Mouse (Mus musculus): ENCODE data around the gene Cope. TPM values are rescaled to one million over a fixed set of nuclear protein-coding genes. Genes with fewer than 3 reads are reported as not detected.
A peak's percentile ranks its signal among the peaks of the same experiment; 100 is the strongest.

The Cope gene
- polyA plus RNA-seq, 1 experiment from 2014 or later, result 297 TPM

DNA sequence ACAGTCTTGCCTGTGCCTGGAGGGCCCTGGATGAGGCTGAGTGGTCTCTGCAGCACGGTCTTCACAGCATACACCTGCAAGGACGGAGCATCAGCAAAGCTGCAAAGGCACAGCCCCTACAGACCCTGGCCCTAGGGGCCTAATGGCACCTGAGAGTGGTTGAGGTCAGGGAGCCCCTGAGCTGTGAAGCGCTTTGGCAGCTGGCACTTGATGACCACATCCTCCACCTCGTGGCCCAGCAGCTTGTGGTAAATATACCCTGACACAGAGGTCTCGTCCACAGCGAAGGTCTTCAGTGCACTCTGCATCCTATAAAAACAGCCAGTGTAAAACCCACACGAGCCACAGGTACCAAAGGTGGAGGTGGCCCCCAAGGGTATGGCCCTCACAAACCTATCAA is 36.6 kb downstream of the Cope start:
- no peak for ATAC-seq
- H3K4me2 ChIP-seq (ENCODE audit: low read length), result no peak overlapping the region
- H3K9me3 ChIP-seq (ENCODE audit: control insufficient read depth, low read length), result no peaks in the 10 kb centered on the region
- H3K36me3 ChIP-seq (ENCODE audit: control insufficient read depth, insufficient read depth, low read length), result peaks cover 68% of the 10 kb centered on the region
- H3K4me3 ChIP-seq (ENCODE audit: low read length), result no peak overlapping the region
- H3K27me3 ChIP-seq (replicated peaks; ENCODE audit: control insufficient read depth, insufficient read depth, low read length), result no peaks in the 10 kb centered on the region
- H3K9ac ChIP-seq (ENCODE audit: low read depth, low read length), result no peak overlapping the region
- H3K27ac ChIP-seq (ENCODE audit: low read depth, low read length), result no peak overlapping the region
- 95% methylated on average over 7 of the region's 7 CpGs for WGBS
- H3K4me1 ChIP-seq (ENCODE audit: control insufficient read depth, insufficient read depth, low read depth, low read length), result no peaks in the 10 kb centered on the region

DNA sequence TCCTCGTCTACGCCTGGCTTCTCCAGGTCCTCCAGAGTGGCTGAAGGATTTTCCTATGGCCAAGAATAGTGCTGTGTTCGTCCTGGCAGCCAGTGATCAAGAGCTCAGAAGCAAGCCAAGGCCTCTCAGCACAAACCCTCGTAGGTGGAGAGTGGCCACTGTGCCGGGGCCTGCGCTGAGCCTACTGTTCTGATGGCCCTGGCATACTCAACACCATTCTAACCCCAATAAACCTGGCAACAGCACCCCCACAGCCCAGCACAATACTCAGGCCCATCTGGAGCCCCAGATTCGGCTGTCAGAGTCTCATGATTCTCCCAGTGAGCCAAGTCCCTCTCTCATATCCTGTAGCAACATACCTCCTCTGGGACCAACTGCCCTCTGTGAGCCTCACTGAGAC is 38.3 kb downstream of the Cope start:
- Histone ChIP-seq H3K9ac (ENCODE audit: low read depth, low read length) (no peak overlapping the region), H3K4me2 (ENCODE audit: low read length) (no peak overlapping the region), H3K4me3 (ENCODE audit: low read length) (no peak overlapping the region), H3K36me3 (ENCODE audit: control insufficient read depth, insufficient read depth, low read length) (peaks cover 51% of the 10 kb centered on the region), H3K4me1 (ENCODE audit: control insufficient read depth, insufficient read depth, low read depth, low read length) (no peaks in the 10 kb centered on the region), H3K9me3 (ENCODE audit: control insufficient read depth, low read length) (no peaks in the 10 kb centered on the region), H3K27ac (ENCODE audit: low read depth, low read length) (no peak overlapping the region), H3K27me3 (replicated peaks; ENCODE audit: control insufficient read depth, insufficient read depth, low read length) (no peaks in the 10 kb centered on the region)
- WGBS, result 87% methylated on average over 7 of the region's 7 CpGs
- no peak for ATAC-seq

DNA sequence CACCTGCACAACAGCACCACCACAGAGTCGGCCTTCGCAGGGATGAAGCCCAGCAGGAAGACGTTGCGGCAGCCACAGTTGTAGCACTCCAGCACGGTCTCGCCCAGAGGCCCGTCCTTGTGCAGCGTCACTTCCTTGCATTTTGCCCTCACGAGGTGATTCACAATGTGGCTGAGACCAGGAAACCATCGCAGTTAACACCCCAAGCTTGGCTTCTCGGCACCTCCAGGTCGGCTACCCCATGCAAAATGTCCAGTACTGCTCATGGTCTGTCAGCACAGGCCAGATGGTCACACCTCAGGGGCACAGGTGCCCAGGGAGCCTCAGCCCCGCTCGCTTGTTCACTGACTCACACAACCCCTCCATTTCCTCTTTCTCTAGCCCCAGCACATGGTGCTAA is 39.7 kb downstream of the Cope start:
- Histone ChIP-seq H3K4me2 (ENCODE audit: low read length) (no peak overlapping the region), H3K4me3 (ENCODE audit: low read length) (no peak overlapping the region), H3K36me3 (ENCODE audit: control insufficient read depth, insufficient read depth, low read length) (peaks cover 41% of the 10 kb centered on the region), H3K9ac (ENCODE audit: low read depth, low read length) (no peak overlapping the region), H3K4me1 (ENCODE audit: control insufficient read depth, insufficient read depth, low read depth, low read length) (no peaks in the 10 kb centered on the region), H3K27me3 (replicated peaks; ENCODE audit: control insufficient read depth, insufficient read depth, low read length) (no peaks in the 10 kb centered on the region), H3K9me3 (ENCODE audit: control insufficient read depth, low read length) (no peaks in the 10 kb centered on the region), H3K27ac (ENCODE audit: low read depth, low read length) (no peak overlapping the region)
- 93% methylated on average over 14 of the region's 14 CpGs for WGBS
- no peak for ATAC-seq

DNA sequence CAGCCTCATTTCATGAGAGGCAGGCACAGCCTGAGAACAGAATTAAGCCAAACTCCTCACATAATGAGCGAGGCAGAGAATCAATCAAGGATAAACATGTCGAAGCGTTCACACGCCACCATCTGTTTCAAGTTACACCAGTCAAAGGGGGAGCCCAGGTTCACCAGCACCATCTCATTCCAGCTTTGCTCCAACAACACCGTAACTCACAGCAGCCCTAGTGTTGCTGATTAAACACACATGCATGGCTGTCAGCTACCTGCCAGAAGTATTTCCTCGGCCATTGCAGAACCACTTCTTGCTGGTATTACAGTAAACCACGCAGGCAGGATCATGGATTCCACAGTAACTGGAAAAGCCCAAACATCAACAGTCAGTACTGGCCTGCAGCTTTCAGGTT is 40.8 kb downstream of the Cope start:
- 77% methylated on average over 7 of the region's 7 CpGs for WGBS
- Histone ChIP-seq H3K4me2 (ENCODE audit: low read length) (no peak overlapping the region), H3K9me3 (ENCODE audit: control insufficient read depth, low read length) (no peaks in the 10 kb centered on the region), H3K4me3 (ENCODE audit: low read length) (no peak overlapping the region), H3K27ac (ENCODE audit: low read depth, low read length) (no peak overlapping the region), H3K36me3 (ENCODE audit: control insufficient read depth, insufficient read depth, low read length) (peaks cover 30% of the 10 kb centered on the region), H3K27me3 (replicated peaks; ENCODE audit: control insufficient read depth, insufficient read depth, low read length) (no peaks in the 10 kb centered on the region), H3K4me1 (ENCODE audit: control insufficient read depth, insufficient read depth, low read depth, low read length) (no peaks in the 10 kb centered on the region), H3K9ac (ENCODE audit: low read depth, low read length) (no peak overlapping the region)
- no peak for ATAC-seq

DNA sequence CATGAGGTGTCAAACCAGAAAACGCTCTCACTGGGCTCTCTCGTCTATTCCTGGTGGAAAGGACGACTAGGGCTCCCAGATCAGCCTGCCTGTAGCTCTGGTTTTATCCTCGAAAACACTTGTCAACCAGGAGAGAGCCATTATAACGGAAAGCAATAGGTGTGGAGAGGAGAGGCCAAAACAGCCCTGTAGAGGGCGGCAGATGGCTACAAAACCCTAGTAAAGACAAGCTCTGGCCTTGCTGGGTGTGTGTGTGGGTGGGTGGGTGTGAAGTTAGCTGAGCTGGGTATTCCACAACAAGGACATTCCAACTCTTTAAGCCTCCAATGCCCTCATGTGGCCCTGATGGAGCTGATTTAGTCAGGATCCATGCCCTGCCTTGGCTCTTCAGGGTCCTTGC is 41.4 kb downstream of the Cope start:
- Histone ChIP-seq H3K4me2 (ENCODE audit: low read length) (no peak overlapping the region), H3K4me3 (ENCODE audit: low read length) (no peak overlapping the region), H3K9ac (ENCODE audit: low read depth, low read length) (no peak overlapping the region), H3K27me3 (replicated peaks; ENCODE audit: control insufficient read depth, insufficient read depth, low read length) (no peaks in the 10 kb centered on the region), H3K27ac (ENCODE audit: low read depth, low read length) (no peak overlapping the region), H3K36me3 (ENCODE audit: control insufficient read depth, insufficient read depth, low read length) (peaks cover 25% of the 10 kb centered on the region), H3K9me3 (ENCODE audit: control insufficient read depth, low read length) (no peaks in the 10 kb centered on the region), H3K4me1 (ENCODE audit: control insufficient read depth, insufficient read depth, low read depth, low read length) (no peaks in the 10 kb centered on the region)
- WGBS, result 59% methylated on average over 6 of the region's 6 CpGs
- ATAC-seq, result peak; percentile 60; the same call in 1 of the 2 replicates

DNA sequence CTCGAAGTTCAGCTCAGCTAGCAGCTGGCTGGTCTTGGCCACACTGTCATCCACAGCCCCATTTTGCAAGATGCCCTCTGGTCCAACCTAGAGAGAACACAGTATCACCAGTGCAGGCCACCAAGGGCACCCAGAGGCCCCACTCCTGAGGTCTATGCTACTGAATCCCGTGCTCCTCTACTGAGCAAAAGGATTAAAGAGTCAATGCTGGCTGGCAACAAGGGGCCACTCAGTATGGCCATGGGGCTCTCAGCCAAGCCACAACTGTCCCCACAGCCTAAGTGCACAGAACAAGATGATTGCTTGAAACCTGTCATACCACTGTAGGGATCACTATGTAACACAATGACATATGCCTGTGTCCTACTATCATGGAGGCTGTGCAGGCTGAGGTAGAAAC is 42.0 kb downstream of the Cope start:
- Histone ChIP-seq H3K4me3 (ENCODE audit: low read length) (no peak overlapping the region), H3K9ac (ENCODE audit: low read depth, low read length) (no peak overlapping the region; the same call in 1 of the 2 replicates), H3K4me1 (ENCODE audit: control insufficient read depth, insufficient read depth, low read depth, low read length) (peaks cover 5% of the 10 kb centered on the region; the same call in 1 of the 2 replicates), H3K4me2 (ENCODE audit: low read length) (no peak overlapping the region), H3K36me3 (ENCODE audit: control insufficient read depth, insufficient read depth, low read length) (peaks cover 22% of the 10 kb centered on the region), H3K9me3 (ENCODE audit: control insufficient read depth, low read length) (no peaks in the 10 kb centered on the region), H3K27ac (ENCODE audit: low read depth, low read length) (no peak overlapping the region), H3K27me3 (replicated peaks; ENCODE audit: control insufficient read depth, insufficient read depth, low read length) (no peaks in the 10 kb centered on the region)
- no peak for ATAC-seq
- 89% methylated on average over 2 of the region's 2 CpGs for WGBS

DNA sequence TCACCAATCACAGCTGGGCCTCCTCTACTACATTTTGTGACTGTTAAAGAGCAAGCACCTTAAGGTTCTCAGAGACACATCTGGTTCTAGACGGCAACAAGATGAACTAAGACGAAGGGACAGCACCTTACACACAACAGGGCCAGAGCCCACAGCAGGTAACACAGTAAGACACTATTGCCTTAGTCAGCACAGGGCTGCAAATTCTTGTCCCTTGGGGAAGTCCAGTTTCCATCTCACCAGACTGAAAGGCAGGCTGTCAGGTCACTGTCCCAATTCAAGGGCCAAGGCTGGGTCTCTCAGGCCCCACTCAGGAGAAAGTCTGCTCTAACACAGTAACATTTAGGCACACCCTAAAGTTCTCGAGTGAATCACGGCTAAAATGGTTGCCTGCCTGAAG is 45.1 kb downstream of the Cope start:
- no peak overlapping the region for H3K4me3 ChIP-seq (ENCODE audit: low read length)
- H3K4me2 ChIP-seq (ENCODE audit: low read length), result no peak overlapping the region
- peaks cover 2% of the 10 kb centered on the region; the same call in 1 of the 2 replicates for H3K36me3 ChIP-seq (ENCODE audit: control insufficient read depth, insufficient read depth, low read length)
- H3K27me3 ChIP-seq (replicated peaks; ENCODE audit: control insufficient read depth, insufficient read depth, low read length), result no peaks in the 10 kb centered on the region
- peaks cover 31% of the 10 kb centered on the region for H3K4me1 ChIP-seq (ENCODE audit: control insufficient read depth, insufficient read depth, low read depth, low read length)
- H3K9ac ChIP-seq (ENCODE audit: low read depth, low read length), result no peak overlapping the region
- no peaks in the 10 kb centered on the region for H3K9me3 ChIP-seq (ENCODE audit: control insufficient read depth, low read length)
- 85% methylated on average over 4 of the region's 4 CpGs for WGBS
- no peak for ATAC-seq
- no peak overlapping the region for H3K27ac ChIP-seq (ENCODE audit: low read depth, low read length)

DNA sequence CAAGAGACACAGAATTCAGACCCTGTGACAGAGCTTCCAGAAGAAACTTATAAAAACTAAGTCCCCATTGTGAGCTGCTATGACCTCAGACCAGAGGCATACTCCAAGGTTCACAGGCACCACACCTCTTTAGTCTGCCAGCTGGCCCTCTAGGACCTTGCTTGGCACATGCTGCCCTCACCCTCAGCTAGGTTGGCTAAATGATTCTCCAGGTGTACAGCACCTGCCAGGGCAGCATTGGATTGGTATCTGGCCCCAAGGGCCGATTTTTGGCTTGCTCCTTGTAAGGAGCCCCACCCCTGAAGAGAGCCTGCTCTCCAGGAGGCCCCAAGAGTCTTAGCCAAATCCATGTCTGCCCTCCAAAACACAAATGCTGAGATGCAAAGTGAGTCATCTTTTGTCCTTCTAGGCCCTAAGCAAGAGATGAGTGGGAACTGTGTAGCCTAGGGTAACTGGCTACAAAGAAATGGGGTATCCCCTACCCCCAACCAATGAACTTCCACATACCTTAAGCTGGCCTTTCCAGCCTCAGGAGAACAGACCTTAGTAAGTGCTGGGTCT is 45.6 kb downstream of the Cope start:
- Histone ChIP-seq H3K4me1 (ENCODE audit: control insufficient read depth, insufficient read depth, low read depth, low read length) (peaks cover 31% of the 10 kb centered on the region), H3K27ac (ENCODE audit: low read depth, low read length) (no peak overlapping the region), H3K9me3 (ENCODE audit: control insufficient read depth, low read length) (no peaks in the 10 kb centered on the region), H3K4me3 (ENCODE audit: low read length) (no peak overlapping the region), H3K4me2 (ENCODE audit: low read length) (no peak overlapping the region), H3K27me3 (replicated peaks; ENCODE audit: control insufficient read depth, insufficient read depth, low read length) (no peaks in the 10 kb centered on the region), H3K9ac (ENCODE audit: low read depth, low read length) (no peak overlapping the region), H3K36me3 (ENCODE audit: control insufficient read depth, insufficient read depth, low read length) (peaks cover 2% of the 10 kb centered on the region; the same call in 1 of the 2 replicates)
- no peak for ATAC-seq
- whole genome bisulfite sequencing, result 80% methylated on average over 1 of the region's 1 CpGs

DNA sequence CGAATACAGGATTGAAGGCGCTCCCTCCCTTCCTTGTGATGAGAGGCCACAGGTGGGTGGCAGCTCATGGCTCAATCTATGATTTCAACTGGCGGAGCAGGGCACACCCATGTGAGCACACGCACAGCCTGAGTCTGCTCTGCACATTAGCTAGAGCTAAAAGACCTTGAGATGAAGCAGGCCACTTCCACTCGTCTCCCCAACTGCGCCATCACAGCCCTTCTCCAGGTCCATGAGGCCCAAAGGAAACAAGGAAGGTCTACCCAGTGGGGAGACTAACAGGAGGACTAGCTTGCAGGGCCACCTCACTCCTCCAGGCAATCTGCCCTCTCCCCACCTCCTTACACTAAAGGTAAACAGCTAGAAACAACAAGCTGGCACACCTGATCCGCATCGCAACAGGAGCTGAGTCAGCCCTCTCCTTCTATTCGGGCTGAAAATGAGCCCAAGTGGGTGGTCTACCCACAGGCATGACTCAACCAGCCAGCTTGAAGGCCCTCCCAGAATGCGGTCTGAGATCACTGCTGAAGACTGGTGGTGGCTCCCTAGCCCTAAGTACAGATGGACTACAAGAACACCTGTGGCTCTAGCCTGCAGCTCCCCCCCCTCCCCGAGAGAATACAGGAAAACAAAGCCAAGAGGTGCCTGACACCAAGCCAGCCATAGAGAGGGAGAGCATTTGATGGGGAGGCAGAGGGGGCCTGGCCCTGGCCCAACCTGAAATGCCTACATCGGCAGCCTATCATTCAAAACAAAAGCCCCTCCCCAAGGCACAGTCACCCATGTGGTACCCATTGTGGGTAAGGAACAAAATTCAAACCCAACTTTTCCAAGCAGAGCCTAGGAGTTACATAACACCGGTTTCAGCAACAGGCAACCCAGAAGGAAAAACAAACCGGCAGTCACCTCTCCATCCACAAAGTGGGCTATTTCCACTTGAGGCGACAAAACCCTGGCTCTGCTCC is 49.0 kb downstream of the Cope start:
- peak overlapping the region; percentile 98 for H3K9ac ChIP-seq (ENCODE audit: low read depth, low read length)
- WGBS, result 57% methylated on average over 15 of the region's 15 CpGs
- no peak for ATAC-seq
- H3K27me3 ChIP-seq (replicated peaks; ENCODE audit: control insufficient read depth, insufficient read depth, low read length), result no peaks in the 10 kb centered on the region
- no peaks in the 10 kb centered on the region for H3K9me3 ChIP-seq (ENCODE audit: control insufficient read depth, low read length)
- peaks cover 36% of the 10 kb centered on the region for H3K4me1 ChIP-seq (ENCODE audit: control insufficient read depth, insufficient read depth, low read depth, low read length)
- H3K4me2 ChIP-seq (ENCODE audit: low read length), result peak overlapping the region; percentile 100
- H3K4me3 ChIP-seq (ENCODE audit: low read length), result peak overlapping the region; percentile 100
- peaks cover 2% of the 10 kb centered on the region; the same call in 1 of the 2 replicates for H3K36me3 ChIP-seq (ENCODE audit: control insufficient read depth, insufficient read depth, low read length)
- no peak overlapping the region for H3K27ac ChIP-seq (ENCODE audit: low read depth, low read length)

Measured in hindbrain, embryonic 16.5 days (tissue).